Mouse (Mus musculus) telencephalon, adult 2 months (tissue): ENCODE measurements around the gene Ppox.
"Not testable (repeated sequence)": the region's sequence is repeated elsewhere in the genome, so short reads cannot be mapped to it uniquely, and the experiment has no call there.

Experiments
- DNase-seq: peaks from one replicate; pipeline ENCODE4 v3.0.0-alpha.2; 2011; ENCODE audit warnings: low read depth, low spot score

Ppox gene

GRCm38 (mm10) chr1:171245353-171245752 is 35.6 kb downstream of the Ppox start:
- DNase-seq, result no peak

- DNase-seq, result not testable (repeated sequence)
Observed at GRCm38 (mm10) chr1:171241952-171242351, 39.0 kb downstream of the Ppox start.

- no peak for DNase-seq
Observed at GRCm38 (mm10) chr1:171240911-171241310, 40.1 kb downstream of the Ppox start.

- no peak for DNase-seq
Observed at GRCm38 (mm10) chr1:171239992-171240744, 40.8 kb downstream of the Ppox start.

- no peak for DNase-seq
Observed at GRCm38 (mm10) chr1:171238463-171238862, 42.5 kb downstream of the Ppox start.

GRCm38 (mm10) chr1:171237438-171237837 is 43.5 kb downstream of the Ppox start:
- no peak for DNase-seq

GRCm38 (mm10) chr1:171235791-171236190 is 45.2 kb downstream of the Ppox start:
- no peak for DNase-seq

- no peak for DNase-seq
Observed at GRCm38 (mm10) chr1:171234538-171234937, 46.4 kb downstream of the Ppox start.

GRCm38 (mm10) chr1:171234126-171234525 is 46.9 kb downstream of the Ppox start, which contains the start of gene Fcer1g:
Gene Fcer1g (minus strand): TSS chr1:171234365.
- DNase-seq, result no peak

GRCm38 (mm10) chr1:171232800-171233730 is 47.9 kb downstream of the Ppox start:
- no peak for DNase-seq

- DNase-seq, result no peak
Observed at GRCm38 (mm10) chr1:171232348-171232747, 48.6 kb downstream of the Ppox start.

GRCm38 (mm10) chr1:171231844-171232243 is 49.1 kb downstream of the Ppox start:
- no peak for DNase-seq

- no peak for DNase-seq
Observed at GRCm38 (mm10) chr1:171230215-171230614, 50.8 kb downstream of the Ppox start.

GRCm38 (mm10) chr1:171229750-171230149 is 51.2 kb downstream of the Ppox start:
- DNase-seq, result no peak

GRCm38 (mm10) chr1:171227879-171228278 is 53.1 kb downstream of the Ppox start:
- no peak for DNase-seq

- DNase-seq, result no peak
Observed at GRCm38 (mm10) chr1:171226780-171227179, 54.2 kb downstream of the Ppox start.
